Mouse (Mus musculus) testis, adult 2 months (tissue): ENCODE data around the gene Shcbp1l. TPM values are rescaled to one million over a fixed set of nuclear protein-coding genes. Genes with fewer than 3 reads are reported as not detected.

ENCODE experiments used
- H3K27ac ChIP-seq: fragments of 200-500 bp; 2 replicates; pipeline ENCODE4 v1.5.1; 2012; ENCODE audit warnings: low read depth, low read length; ENCODE audit not compliant: control insufficient read depth, insufficient read depth
- H3K27me3 ChIP-seq: fragments of 200-500 bp; 2 replicates; pipeline ENCODE4 v1.6.1; 2012; ENCODE audit warnings: mild to moderate bottlenecking, low read length, moderate library complexity; ENCODE audit not compliant: control insufficient read depth, insufficient read depth
- H3K36me3 ChIP-seq: fragments of 200-500 bp; 2 replicates; pipeline ENCODE4 v1.6.1; 2012; ENCODE audit warnings: mild to moderate bottlenecking, low read length; ENCODE audit not compliant: control insufficient read depth, insufficient read depth
- H3K4me1 ChIP-seq: fragments of 200-500 bp; 2 replicates; pipeline ENCODE4 v1.6.1; 2012; ENCODE audit warnings: low read length; ENCODE audit not compliant: control insufficient read depth, insufficient read depth
- H3K4me3 ChIP-seq: fragments of 200-500 bp; 2 replicates; pipeline ENCODE4 v1.5.1; 2012; ENCODE audit warnings: low read depth, mild to moderate bottlenecking, low read length, moderate library complexity, mixed read lengths; ENCODE audit not compliant: control insufficient read depth
- CTCF ChIP-seq: fragments of 200-500 bp; IDR thresholded peaks from 2 replicates; pipeline ENCODE4 v1.5.1; 2012; ENCODE audit warnings: low read depth, mild to moderate bottlenecking, inconsistent platforms, low read length, moderate library complexity; ENCODE audit not compliant: control insufficient read depth, insufficient read depth, insufficient replicate concordance
- POLR2A ChIP-seq: fragments of 200-500 bp; IDR thresholded peaks from 2 replicates; pipeline ENCODE4 v1.6.1; 2012; ENCODE audit warnings: low read depth, mild to moderate bottlenecking, inconsistent platforms, low read length, moderate library complexity; ENCODE audit not compliant: control insufficient read depth
- polyA plus RNA-seq: library from polyadenylated mRNA; depleted of rRNA; stranded (reverse); fragments of >200 nt; gene quantifications from 2 replicates; pipeline ENCODE4 v1.2.3, GENCODE M21; 2012; rRNA removed

Shcbp1l gene
- polyA plus RNA-seq, 1 experiment, result 111 TPM

DNA sequence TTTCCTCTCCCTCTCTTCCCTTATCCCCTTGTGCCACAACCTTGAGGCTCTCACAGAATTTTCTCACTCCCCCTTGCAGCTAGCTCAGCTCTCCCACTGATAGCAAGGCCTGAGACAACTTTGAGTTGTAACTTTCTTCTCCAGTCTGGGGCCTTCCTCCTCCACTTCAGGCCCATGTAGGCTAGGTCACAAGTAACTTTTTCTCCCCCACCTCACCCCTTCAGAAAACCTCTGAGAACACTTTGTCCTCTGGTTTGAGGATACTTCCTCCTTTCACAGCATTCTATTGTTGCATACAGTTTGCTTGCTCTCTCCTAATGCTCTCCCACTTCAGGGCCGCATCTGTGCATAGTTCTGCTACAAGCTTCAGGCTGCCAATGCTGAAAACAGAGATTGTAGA is 66.9 kb downstream of the Shcbp1l start:
- H3K4me3 ChIP-seq, result no peak overlapping the region
- H3K36me3 ChIP-seq, result no peaks in the 10 kb centered on the region
- TF ChIP-seq POLR2A, result no peak
- TF ChIP-seq CTCF, result no peak
- H3K27me3 ChIP-seq, result no peaks in the 10 kb centered on the region
- no peak overlapping the region; the same call in 1 of the 2 replicates for H3K27ac ChIP-seq
- peaks cover 3% of the 10 kb centered on the region for H3K4me1 ChIP-seq

DNA sequence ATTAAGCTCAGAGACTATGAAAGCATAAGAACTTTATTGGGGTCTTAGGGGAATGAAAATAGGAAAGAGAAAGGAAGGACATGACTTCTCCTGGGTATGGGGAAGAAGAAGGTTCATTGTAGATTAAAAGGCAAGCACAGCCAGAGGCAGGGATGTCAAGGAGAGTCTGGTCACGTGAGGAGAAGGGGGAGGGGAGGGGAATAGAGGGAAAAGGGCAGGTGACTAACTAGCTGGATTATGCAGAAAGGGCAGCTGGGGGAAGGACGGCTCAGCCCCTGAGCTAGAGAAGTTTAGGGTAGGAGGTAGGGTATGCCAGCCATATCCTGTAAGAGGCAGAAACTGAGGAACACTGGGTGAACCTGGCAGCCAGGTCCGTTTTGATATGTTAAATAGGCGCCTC is 68.4 kb downstream of the Shcbp1l start:
- H3K4me3 ChIP-seq, result no peak overlapping the region
- TF ChIP-seq POLR2A (no peak), CTCF (no peak)

DNA sequence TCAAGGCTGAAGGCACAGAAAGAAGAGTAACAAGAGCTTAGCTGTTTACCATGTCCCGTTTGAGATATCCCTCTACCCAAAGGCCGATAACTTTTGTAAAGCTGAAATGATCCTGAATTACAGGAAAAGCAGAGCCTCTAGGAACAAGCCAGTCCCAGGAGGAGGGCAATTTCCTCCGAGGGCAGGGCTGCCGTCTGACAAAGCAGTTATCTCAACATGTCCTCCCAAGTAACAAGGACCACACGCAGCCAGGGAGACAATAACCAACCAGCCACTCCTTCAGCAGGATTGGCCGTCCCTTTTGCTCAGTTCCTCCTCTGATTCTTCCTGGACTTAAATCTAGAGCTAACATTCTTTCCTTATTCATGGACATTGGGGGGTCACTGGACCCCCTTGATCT is 69.0 kb downstream of the Shcbp1l start:
- Histone ChIP-seq H3K4me1 (peaks cover 3% of the 10 kb centered on the region), H3K27ac (no peak overlapping the region), H3K27me3 (no peaks in the 10 kb centered on the region), H3K36me3 (no peaks in the 10 kb centered on the region), H3K4me3 (no peak overlapping the region)
- TF ChIP-seq POLR2A, result no peak
- TF ChIP-seq CTCF, result no peak

More for the DNA sequence above, 68.4 kb downstream of the Shcbp1l start:
- Histone ChIP-seq H3K4me1 (peaks cover 3% of the 10 kb centered on the region), H3K36me3 (no peaks in the 10 kb centered on the region), H3K27ac (peak overlapping the region; percentile 12; the same call in 1 of the 2 replicates), H3K27me3 (no peaks in the 10 kb centered on the region)

DNA sequence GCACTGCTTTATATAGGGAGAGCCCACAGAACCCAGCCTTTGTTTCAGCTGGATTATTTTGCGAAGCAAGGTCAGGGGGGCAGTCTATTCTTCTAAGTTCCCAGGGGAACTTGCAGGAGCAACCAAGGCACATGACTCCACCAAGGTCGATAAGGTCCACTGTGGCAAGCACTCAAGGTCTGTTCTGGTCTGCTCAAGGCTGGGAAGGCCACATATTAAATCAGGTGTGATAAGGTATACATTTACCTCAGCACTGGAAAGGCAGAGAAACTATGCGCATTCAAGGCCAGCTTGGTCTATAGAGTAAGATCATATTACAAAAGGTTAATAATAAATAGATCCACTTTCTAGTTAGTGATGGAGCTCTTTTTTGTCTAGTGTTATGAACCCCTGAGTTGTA is 71.1 kb downstream of the Shcbp1l start:
- no peaks in the 10 kb centered on the region for H3K27me3 ChIP-seq
- H3K27ac ChIP-seq, result no peak overlapping the region
- no peak for TF ChIP-seq POLR2A
- no peak for TF ChIP-seq CTCF
- no peaks in the 10 kb centered on the region for H3K4me1 ChIP-seq
- no peak overlapping the region for H3K4me3 ChIP-seq
- H3K36me3 ChIP-seq, result no peaks in the 10 kb centered on the region

DNA sequence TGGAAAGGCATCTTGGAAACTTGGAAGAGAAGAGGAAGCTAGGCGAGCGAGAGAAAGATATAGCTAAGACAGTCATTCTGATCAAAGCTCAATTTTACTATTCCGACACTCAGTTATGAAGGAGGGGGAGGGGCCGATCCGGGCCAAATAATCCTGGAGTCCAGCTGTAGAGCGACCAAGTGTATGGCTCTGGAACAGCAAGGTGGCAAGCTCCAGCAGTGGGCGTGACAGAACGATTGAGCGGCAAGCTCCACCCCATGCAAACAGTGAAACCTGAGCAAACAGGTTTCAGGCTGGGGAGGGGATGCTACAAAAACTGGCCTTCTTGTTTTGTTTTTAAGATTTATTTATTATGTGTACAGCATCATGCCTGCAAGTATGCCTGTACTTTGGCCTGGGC is 75.1 kb downstream of the Shcbp1l start:
- TF ChIP-seq POLR2A (no peak), CTCF (no peak)
- H3K36me3 ChIP-seq, result no peaks in the 10 kb centered on the region
- no peak overlapping the region for H3K27ac ChIP-seq
- H3K4me3 ChIP-seq, result no peak overlapping the region
- no peaks in the 10 kb centered on the region for H3K27me3 ChIP-seq
- no peaks in the 10 kb centered on the region for H3K4me1 ChIP-seq

DNA sequence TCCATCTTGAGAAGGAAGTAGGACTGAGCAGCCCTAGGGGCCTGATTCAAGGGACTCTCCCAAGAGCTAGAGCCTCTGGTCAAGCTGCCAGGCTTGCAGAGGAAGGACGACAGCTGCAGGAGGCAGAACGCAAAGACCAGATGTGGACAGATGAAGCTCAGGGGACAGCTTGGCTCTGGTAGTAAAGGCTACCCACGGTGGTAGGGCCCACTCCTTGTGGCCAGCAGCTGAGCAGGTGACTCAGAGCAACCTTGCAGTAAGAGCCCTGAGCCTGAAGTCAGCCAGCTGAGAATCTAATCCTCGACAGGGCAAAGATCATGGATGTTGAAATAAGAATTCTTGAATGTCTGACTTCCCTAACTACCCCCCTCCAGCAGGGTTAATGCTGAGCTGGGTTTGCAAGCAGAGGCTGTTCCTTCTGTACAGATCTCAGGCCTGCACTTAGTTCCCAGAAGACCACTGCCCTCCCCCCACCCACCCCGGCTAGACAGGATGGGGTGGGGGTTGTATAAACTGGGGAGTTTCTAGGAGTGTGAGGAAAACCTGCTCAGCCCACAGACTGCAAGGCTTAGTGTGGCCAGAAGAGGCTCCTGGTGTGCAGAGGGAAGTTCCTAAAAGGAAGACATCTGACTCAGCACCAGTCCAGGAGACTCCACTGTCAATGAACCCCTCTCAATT is 76.8 kb downstream of the Shcbp1l start:
- no peaks in the 10 kb centered on the region for H3K4me1 ChIP-seq
- TF ChIP-seq POLR2A, result no peak
- no peak for TF ChIP-seq CTCF
- no peaks in the 10 kb centered on the region for H3K36me3 ChIP-seq
- H3K4me3 ChIP-seq, result no peak overlapping the region
- no peaks in the 10 kb centered on the region for H3K27me3 ChIP-seq
- H3K27ac ChIP-seq, result peak overlapping the region; percentile 5; the same call in 1 of the 2 replicates

Other genes starting within 250 kb of the Shcbp1l start
- gene Lamc2, start 238.7 kb upstream of the Shcbp1l start, polyA plus RNA-seq, result 0.94 and 1.8 TPM in 2 replicates
- gene Lamc1, start 92.4 kb upstream of the Shcbp1l start, polyA plus RNA-seq, result 6.2 and 7.2 TPM in 2 replicates
- gene Dhx9, start 62.5 kb downstream of the Shcbp1l start, polyA plus RNA-seq, result 21.4 and 32.5 TPM in 2 replicates
- gene Npl, start 124.9 kb downstream of the Shcbp1l start, polyA plus RNA-seq, result 4.7 and 5.6 TPM in 2 replicates
- 0.06 and 0.12 TPM in 2 replicates for gene Rgs8, start 227.9 kb downstream of the Shcbp1l start, polyA plus RNA-seq